Mouse (Mus musculus): Measurements from ENCODE around the gene Cldn6.

Cldn6 gene

GRCm38 (mm10) chr17:23722376-23723125 is 43.5 kb downstream of the Cldn6 start, which contains the start of gene 1520401A03Rik:
1520401A03Rik (minus strand) TSS chr17:23722783.
- DNase-seq (ENCODE audit: low read depth): no peak

GRCm38 (mm10) chr17:23725477-23725876 is 46.4 kb downstream of the Cldn6 start:
- no peak for DNase-seq (ENCODE audit: low read depth)

- peak; percentile 92 for DNase-seq (ENCODE audit: low read depth)
These were observed 47.1 kb downstream of the Cldn6 start, which contains the start of gene Pkmyt1 for GRCm38 (mm10) chr17:23725999-23726757. Pkmyt1 (plus strand) TSS chr17:23726336.

GRCm38 (mm10) chr17:23726758-23727142 is 47.7 kb downstream of the Cldn6 start:
- DNase-seq (ENCODE audit: low read depth): peak; percentile 35

- DNase-seq (ENCODE audit: low read depth): no peak
These were observed 51.4 kb downstream of the Cldn6 start for GRCm38 (mm10) chr17:23730441-23730840.

All from c-Kit-positive CD71-positive TER-119-negative erythroid progenitor cells, embryonic 14.5 days (primary cell).